Mouse (Mus musculus) adrenal gland, adult 8-10 months (tissue): ENCODE data around the gene Zyx. TPM values are rescaled to one million over a fixed set of nuclear protein-coding genes. Genes with fewer than 3 reads are reported as not detected.

Source experiments
- DNase-seq: peaks from one replicate; pipeline ENCODE4 v3.0.0; 2022
- total RNA-seq, 4 experiments: library from RNA; stranded (reverse); gene quantifications; 2 replicates each; pipeline ENCODE4 v1.2.4; 2022

Zyx gene
- total RNA-seq = 100 to 1,000 TPM in 1 of 4 experiments, 10 to 100 TPM in 3; 78.9 to 118 (median 89.4) TPM

DNA sequence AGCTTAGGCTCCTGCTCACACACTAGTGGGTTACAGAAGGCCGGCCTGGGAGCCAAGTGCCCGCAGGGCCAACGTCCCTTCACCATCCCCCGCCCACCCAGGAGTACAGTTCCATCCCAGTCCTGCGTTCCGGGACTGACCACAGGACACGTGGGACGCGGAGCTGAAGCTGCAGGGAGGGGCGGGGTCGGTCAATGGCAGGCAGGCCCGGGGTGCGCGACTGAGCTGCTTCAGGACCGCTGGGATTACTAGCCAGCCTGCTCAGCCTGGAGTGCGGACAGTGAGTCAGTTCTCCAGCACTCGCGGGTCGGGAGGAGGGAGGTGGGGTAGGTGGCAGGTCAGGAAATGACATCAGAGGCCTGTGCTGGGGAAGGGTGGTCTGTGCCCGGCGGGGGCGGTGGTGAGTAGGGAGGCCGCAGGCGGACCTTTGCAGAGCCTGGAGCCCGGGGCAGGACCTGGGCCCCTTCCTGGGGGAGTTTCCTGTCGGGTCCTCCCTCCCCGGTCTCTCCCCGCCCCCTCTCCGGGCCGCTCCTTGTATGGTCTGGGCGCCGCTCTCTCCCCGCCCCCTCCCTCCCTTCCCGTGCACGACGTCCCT is at the start of gene Zyx:
Gene Zyx, plus strand, starts transcription at position 205 of the 595 bp plus-strand sequence.
- DNase-seq = peak; percentile 94

DNA sequence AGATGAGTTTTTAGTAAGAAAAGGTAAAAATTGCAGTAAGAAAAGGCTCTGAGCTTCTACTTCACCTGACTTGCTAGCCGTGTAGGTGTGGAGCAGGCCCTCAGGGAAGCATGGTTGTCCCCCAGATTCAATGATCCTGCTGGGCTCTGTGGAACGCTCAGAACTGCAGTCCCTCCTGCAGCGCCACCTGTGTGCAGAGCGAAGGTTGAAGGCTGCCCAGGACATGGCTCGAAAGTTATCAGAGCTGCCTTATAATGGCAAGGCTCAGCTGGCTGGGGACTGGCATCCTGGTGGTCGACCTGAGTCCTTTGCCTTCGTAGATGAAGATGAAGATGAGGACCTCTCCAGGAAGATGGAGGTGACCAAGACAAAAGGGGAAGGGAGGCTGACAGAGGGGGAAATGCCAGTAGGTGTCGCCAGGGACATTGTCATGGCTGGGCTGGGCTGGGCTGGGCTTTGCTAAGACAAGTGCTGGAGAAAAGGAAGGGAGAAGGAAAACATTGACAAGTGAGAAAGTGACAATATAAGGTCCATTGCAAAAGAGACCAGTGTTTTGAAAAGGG is 39.5 kb upstream of the Zyx start:
- no peak for DNase-seq

DNA sequence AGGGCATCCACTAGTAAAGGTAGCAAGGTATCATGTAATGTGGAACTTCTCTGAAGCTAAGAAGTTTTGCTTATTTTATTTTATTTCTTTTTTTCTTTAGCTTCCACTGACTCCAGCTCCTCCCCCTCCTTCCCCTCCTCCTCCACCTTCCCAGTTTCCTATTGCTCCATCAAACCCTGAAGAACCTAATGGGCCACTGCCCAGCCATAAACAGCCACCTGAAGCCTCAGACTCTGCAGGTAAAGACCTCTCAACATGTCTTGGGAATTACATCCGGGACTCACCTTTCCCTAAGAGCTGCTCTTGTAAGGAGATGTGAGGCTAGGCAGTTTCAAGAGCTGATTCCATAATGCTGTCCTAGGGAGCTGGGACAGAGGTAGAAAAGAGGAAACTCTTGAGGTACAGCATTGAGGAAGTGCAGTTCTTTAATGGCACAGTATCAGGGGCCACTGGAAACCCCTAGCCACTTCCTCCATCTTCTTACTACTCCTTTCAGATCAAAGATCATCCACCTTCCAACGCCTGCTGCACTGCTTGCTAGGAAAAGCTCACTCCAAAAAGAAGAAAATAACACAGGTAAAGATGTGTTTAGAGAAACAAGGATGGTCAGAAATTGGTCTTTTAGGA is 38.9 kb upstream of the Zyx start:
- no peak for DNase-seq

DNA sequence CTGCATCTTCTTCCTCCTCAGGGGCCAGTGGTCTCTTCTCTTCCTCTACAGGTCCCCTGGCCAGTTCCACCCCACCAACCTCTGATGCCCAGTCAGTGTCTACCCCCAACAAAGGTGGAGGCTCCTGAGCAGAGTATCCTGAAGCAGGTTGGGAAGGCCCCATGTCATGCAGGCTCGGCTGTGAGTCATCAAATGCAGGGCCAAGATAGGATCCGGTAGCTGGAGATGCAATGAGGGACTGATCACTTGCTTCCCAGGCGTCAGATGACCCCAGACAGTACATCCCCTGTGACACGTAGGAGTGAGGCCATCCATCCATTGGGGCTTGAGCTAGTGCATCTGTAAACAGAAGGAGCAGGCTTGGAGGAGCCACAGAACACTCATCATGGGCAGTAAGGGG is 31.1 kb upstream of the Zyx start:
- no peak for DNase-seq

DNA sequence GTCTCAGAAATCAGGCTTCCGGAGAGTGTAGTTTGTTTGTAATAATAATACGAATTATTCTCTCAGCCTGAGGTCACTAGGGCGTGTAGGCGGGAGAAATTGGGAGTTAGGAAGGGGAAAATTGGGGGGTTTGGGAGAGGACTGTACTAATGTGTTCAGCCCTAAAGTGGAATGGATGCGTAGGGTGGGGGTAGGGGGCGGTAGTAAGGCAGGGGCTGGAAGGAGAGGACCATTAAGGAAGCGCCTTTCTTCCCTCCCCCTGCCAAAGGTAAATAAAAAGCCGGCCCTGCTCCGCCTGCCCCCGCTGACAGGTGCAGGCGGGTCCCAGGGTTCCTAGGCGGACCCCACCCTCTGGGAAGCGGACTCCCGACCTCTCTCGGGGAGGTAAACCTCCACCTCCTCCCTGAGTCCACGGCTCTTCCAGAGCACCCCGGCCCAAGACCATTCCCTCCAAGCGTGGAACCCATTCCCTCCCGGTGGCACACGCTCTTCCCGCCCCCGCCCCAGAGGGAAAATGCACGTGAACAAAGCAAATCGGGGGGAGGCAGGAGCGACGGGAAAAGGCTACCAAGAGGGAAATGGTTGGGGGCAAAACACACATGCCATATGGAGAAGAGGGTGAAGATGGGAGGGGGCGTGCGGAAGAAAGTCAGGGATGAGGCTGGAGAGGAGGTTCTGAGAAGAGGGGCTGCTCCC is 25.9 kb upstream of the Zyx start:
- no peak for DNase-seq

DNA sequence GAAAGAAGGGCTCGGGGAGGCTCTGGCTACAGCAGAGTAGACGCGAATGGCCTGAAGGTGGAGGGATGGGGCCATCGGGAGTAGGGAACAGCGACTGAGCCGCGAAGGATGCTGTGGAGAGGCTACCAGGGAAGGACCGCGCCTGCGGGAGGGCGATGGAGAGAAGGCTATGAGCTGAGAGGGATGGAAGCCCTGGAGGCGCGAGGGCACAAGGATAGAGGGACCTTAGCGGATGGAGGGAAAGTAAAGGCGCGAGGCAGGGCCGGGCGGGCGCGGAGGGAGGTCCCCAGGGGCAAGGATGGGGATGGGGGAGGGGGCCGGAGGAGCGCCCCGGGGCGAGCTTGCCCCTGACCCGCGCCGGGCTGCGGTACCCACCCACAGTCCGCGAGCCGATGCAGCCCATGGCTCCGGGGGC is 25.4 kb upstream of the Zyx start:
- DNase-seq = no peak

DNA sequence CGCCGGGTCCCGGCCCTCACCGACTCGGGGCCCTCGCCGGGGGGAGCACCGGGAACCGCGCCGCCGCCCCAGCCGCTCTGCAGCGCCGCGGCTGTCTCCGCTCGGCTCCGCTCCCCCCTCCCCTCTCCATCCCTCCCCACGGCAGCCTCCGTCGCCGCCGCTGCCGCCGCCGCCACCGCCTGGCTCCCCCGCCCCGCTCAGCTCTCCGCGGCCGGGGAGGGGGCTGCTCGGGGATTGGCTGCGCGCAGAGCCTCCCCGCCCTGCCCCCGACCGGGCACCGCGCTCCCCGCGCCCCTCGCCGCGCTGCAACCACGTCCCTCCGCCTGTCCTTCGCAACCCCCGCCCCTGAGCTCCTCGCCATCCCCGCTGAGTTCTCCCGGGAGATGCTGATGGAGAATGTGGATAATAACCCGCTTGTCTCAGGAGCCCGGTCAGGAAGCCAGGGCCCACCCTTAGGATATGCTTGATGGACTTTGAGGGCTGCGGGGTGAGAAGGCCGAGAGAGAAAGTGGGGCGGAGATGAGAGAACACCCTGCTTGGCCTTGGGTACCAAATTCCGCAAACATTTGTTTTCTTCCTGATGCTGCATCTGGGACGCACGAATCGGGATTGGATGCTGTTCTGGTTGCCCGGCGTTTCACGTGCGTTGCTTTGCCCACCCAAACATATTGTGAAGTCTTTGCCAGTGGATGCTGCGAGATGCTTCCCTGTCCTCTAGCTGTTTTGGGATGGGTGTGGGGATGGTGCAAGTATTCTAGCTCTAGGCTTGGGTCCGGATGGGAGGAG is 24.8 kb upstream of the Zyx start, which contains the start of gene Fam131b:
Gene Fam131b, minus strand, starts transcription at position 162 of the 786 bp plus-strand sequence.
- no peak for DNase-seq

DNA sequence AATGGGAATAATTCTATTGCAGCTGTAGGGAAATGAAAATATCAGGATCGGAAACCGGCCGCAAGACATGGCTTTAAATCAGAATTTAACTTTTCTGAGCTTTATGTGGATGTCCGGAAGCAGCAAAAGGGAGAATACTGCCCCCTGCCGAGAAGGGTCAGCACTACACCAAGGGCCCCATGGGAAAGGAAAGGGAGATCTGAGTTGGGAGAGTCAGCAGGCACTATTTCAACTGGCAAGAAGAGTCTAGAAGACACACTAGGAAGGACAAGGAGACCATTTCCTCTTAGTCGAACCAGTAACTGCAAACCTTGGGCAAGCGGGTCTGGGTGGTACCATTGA is 24.2 kb upstream of the Zyx start:
- peak; percentile 33 for DNase-seq

DNA sequence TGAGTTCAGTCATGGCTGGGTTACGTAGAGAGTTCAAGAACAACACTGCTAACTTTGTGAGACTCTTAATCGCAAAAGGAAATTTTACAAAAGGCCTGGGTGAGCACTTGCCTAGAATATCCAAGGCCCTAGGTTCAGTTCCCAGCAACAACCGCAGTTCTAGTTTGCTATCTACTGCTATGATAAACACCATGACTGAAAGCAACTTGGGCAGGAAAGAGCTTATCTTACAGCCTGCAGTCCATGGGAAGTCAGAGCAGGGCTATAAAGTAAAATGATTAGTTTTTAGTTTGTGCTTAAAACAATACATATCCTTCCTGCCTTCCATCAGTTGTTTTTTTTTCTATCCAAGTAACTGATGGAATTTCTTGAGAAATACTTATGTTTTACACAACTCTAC is 22.9 kb upstream of the Zyx start:
- DNase-seq = no peak

DNA sequence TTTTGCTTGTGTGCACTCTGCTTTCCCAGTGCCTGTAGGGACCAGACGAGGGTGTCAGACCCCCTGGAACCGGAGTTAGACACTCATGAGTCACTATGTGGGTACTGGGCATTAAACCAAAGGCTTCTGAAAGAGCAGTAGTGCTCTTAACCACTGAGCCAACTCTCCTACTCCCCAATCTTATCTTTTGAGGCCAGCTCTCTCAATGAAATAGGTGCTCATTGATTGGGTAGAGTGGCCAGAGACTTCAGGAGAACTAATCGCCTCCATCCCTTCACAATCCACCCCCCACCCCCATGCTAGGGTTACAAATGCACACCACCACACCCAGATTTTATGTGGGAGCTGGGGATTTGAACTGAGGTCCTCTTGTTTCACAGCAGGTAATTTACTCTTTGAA is 20.7 kb upstream of the Zyx start:
- DNase-seq = no peak

DNA sequence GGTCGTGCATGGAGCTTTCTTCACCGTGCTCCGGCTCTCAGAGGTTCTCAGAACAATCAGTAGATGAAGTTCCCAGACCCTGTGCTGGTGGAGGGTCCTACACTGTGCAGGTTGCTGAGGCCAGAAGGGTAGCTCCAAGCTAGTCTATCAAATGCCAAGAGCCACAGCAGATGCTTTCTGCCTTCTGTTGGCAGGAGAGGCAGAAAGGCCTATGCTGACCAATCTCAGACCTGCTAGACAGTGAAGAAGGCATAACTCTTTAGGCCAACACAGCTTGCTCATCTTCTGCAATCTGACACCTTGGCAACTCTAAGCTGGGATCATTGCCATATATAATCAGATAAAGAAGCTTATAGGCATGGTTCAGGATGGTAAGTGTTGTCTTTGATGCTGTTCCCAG is 19.2 kb upstream of the Zyx start:
- no peak for DNase-seq

DNA sequence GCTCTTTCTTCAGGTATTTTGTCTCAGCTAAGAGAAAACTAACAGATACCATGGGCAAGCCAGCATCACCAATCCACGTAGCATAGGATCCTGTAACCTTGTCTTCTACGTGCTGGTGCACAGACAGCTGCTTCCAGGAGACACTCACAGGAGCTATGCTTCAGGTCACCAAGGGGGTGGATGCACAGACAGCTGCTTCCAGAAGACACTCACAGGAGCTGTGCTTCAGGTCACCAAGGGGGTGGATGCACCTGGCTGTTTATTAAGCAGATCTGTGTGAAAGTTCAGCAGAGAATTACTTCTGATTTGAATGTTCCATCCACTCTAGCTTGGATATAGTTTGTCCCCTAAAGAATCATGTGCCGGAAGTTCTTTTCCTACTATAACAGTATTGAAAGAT is 18.5 kb upstream of the Zyx start:
- DNase-seq = no peak

DNA sequence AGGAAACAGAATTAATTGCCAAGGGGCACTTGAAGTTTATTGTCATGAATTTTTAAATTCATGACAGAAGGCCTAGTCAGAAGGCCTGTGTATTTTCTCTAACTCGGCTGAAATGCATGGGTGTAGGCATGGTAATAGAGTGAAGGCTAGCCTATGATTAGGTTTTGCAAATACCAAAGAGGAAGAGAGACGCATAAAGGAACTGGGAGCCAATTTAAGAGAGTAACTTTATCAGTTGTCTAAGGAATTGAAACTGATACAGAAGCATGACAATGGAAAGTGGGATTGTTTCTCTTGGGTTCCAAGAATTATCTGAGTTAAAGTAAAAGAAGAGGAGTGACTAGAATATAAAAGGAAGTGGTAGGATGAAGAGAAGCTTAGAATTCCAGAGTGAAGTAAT is 10.2 kb upstream of the Zyx start:
- no peak for DNase-seq

DNA sequence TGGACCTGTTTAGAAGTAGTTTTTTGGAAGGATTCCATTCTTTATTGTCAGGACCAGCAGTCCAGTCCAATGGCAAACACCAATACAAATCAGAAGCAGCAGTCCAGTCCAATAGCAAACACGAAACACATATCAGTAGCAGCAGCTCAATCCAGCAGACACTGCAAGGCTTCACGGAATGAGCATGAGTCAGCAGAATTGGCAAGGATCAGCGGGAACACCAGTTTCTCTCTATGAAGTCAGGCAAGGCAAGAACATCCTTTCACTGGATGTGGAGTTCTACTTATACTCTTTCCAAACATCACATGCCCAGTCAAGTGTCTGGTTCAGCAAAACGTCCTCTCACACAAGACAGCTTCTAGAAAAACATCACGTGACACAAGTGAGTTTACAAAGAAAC is 9.4 kb upstream of the Zyx start:
- no peak for DNase-seq

DNA sequence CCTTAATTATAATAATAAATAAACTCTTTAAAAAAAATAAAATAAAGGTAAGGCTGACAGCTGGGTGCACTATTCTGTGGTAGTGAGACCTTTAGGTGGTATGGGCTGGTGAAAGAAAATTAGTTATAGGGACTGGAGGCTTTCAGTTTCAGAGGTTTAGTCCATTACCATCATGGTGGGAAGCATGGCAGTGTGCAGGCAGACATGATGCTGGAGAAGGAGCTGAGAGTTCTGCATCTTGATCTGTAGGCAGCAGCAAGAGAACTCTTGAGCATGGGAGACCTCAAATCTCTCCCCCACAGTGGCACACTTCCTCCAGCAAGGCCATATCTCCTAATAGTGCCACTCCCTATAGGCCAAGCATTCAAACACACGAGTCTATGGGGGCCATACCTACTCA is 7.3 kb upstream of the Zyx start:
- DNase-seq = no peak

DNA sequence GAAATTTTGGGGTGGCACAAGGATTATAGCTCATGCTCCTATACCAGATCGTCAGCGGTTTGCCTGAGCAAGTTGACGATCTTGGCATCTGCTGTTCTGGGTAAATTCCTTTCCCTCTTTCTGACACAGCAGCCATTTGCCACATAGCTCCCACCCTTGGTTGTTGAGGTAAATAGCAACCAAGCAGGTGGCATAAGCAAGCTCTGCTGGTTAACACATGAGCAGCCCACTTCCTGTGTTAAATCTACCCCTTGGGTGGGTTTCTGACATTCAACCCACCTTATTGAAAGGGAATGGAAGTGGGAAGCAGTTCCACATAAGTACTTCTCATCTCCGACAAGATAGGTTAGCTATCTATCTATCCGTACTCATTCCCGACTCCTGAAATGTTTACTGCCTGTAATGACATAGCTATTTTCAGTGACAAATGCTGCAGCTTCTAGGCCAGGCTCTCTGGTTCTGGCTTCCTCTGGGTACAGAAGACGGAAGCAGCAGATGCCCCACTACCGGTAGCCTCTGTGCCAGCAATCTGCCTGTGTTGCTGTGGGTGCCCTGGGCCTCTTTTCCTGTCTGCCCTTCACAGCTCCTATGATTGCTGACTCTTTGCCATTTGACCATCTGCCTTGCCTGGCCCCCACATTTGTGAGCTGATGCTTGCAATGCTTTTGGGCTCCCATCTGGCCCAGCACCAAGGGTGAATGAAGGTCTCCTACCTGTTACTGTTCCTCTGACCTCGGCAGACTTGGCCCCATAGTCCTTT is 5.9 kb upstream of the Zyx start:
- DNase-seq = no peak

DNA sequence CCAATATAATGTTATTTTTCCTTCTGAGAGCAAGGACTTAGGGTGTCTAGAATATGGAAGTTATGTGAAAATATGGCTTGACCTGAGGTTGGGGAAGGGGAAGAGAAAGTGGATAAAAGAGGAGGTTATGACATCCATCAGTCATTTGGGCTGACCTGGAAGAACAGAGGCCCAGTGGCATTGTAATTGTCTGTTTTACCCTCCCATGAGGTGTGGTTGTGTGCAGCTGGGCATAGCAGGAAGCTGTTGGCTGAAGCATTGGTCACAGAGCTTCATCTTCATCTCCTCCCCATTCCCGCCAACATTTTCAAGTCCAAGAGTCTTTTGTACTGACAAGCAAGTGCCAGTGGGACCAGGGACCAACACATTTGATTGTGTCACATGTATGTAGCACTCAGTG is 5.2 kb upstream of the Zyx start:
- no peak for DNase-seq

DNA sequence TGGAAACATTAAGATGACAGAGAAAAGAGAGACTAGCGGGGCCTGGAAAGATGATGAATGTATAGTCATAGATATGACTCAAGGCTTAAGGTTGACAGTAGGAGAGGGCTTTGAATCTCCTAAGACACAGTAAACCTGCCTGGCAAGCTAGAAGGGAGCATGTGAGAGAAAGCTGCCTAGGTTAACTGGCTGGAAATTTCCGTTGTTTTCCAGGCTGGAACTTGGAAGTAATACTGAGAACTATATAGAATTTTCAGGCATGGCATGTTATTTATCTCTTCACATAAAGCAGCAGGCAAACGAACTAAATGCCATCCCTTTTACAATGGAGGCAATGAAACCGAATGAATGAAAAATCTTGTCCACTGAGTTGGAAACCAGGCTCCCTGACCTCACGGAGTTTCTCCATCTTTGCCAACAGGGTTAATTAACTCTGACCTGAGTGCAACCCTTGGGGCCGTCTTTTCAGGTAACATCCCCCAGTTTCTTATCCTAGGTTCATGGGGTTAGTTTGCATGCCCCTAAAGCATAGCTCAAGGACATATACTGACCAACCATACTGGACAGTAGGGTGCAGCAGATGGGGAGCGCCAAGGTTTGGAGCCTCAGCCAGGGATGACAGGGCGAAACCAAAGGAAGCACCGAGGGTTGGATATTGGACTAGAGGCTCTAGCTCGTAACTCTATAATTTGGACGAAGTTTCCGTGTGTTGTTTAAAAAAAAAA is 987 bp upstream of the Zyx start:
- DNase-seq = no peak

DNA sequence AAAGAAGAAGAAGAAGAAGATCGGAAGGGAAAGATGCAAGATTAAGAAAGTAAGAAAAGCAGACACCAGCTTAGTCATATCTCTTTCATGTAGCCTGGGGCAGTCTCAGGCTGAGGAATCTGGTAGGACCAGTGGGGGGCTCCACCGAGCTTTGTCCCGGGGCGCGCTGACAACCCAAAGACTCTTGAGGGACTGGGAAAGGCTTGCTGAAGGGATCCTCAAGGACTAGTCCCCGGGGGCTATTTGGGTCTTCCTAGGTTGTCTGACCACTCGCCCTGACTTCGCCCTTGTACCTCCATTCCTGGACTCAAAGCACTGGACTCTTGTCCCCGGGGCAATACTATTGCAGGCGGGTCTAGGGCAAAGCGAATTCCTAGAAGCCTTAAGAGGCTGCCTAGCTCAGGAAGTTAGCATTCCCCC is 414 bp upstream of the Zyx start:
- peak; percentile 74 for DNase-seq

DNA sequence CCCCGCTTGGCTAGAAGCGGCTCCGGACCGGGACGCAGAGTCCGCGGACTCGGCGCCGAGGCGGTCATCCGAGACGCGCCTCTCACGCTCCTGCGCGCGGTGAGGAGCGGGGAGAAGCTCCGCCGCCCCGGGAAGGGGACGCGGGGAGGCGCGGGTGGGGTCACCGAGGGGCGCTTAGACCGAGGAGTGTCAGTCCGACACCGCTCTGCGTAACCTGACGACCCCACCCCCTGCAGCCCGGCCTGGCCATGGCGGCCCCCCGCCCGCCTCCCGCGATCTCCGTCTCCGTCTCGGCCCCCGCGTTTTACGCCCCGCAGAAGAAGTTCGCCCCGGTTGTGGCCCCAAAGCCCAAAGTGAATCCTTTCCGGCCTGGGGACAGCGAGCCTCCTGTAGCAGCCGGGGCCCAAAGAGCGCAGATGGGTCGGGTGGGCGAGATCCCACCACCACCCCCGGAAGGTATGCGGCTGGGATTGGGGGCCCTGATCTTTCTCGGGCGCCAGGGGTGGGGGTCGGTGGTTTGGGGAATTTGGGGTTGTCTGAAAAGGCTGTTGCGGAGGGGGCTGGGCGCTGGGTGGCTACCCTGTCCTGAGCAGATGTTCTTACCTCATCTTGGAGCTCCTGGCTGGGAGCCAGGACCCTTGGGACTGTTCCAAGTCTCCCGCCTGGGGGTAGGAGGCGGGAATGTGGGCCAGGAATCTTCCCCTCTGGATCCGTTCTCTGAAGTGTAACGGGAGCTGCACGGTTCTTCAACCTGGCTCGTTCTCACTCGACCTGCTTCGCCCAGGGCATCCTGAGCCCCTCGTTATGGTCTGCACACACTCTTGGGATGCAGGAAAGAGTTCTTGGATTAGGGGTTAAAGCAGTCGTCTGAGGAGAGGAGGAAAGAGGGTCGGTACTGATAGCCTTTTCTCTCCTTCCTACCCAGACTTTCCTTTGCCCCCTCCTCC is 864 bp downstream of the Zyx start:
- DNase-seq = peak; percentile 75
